Mouse (Mus musculus) heart, embryonic 10.5 days (tissue): ENCODE data around the gene Cmtm7. TPM values are rescaled to one million over a fixed set of nuclear protein-coding genes. Genes with fewer than 3 reads are reported as not detected.
A peak's percentile ranks its signal among the peaks of the same experiment; 100 is the strongest.

Source experiments
- DNase-seq: peaks from one replicate; pipeline ENCODE4 v3.0.0-alpha.2; 2017; ENCODE audit warnings: low spot score
- H3K27ac ChIP-seq: fragments of 300-500 bp; sonication (generic); 2 replicates; pipeline ENCODE4 v1.5.1; 2016; ENCODE audit warnings: mild to moderate bottlenecking
- H3K27me3 ChIP-seq: fragments of 300-500 bp; sonication (generic); 2 replicates; pipeline ENCODE4 v1.6.1; 2016; ENCODE audit warnings: mild to moderate bottlenecking; ENCODE audit not compliant: poor library complexity, insufficient read depth, severe bottlenecking
- H3K36me3 ChIP-seq: fragments of 300-500 bp; sonication (generic); 2 replicates; pipeline ENCODE4 v1.6.1; 2016; ENCODE audit warnings: mild to moderate bottlenecking, moderate library complexity
- H3K4me1 ChIP-seq: fragments of 300-500 bp; sonication (generic); 2 replicates; pipeline ENCODE4 v1.6.1; 2016; ENCODE audit warnings: mild to moderate bottlenecking
- H3K4me3 ChIP-seq: fragments of 300-500 bp; sonication (generic); 2 replicates; pipeline ENCODE4 v1.5.1; 2016; ENCODE audit warnings: mild to moderate bottlenecking, moderate library complexity
- H3K9me3 ChIP-seq: fragments of 300-500 bp; sonication (generic); 2 replicates; pipeline ENCODE4 v1.6.1; 2016; ENCODE audit warnings: mild to moderate bottlenecking, moderate library complexity
- WGBS: fragments of 180-500 bp; shearing (Covaris S2); methylation state at CpG from one replicate; pipeline ENCODE4 v1.1.7; 2016; 5-methylcytosine and 5-hydroxymethylcytosine counted together
- polyA plus RNA-seq: library from polyadenylated mRNA; unstranded; fragments of >200 nt; fragmentation: Nextera tagmentation; extraction: Ambion mirVana; gene quantifications from 2 replicates; pipeline ENCODE4 v1.2.1, GENCODE M21; 2016

The Cmtm7 gene
- polyA plus RNA-seq, 1 experiment from 2014 or later, result 143 TPM

DNA sequence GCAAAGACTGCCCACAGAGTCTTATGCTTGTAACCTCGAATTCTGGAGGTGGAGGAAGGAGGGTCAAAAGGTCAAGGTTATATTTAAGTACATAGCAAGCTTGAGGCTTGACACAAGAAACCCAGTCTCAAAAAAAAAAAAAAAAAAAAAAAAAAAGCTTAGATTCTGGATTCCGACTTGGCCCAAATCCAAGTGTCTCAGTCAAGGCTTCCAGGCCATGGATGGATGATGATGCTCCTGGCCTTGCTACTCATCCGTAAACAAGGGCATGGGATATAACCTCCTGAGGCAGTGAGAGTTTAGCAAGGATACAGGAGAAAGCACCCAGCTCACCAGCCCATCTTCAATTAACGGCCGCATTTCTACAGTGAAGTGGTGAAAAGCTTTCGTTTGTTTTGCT lies 7.0 kb downstream of the Cmtm7 start:
- DNase-seq, result no peak
- Histone ChIP-seq H3K4me1 (peaks cover 26% of the 10 kb centered on the region), H3K27ac (0 out of 2 replicates have a peak overlapping the region, but pooled peaks have one; percentile 69), H3K4me3 (no peak overlapping the region), H3K9me3 (no peaks in the 10 kb centered on the region), H3K27me3 (no peaks in the 10 kb centered on the region), H3K36me3 (peaks cover 28% of the 10 kb centered on the region)
- 74% methylated on average over 6 of the region's 6 CpGs for WGBS

DNA sequence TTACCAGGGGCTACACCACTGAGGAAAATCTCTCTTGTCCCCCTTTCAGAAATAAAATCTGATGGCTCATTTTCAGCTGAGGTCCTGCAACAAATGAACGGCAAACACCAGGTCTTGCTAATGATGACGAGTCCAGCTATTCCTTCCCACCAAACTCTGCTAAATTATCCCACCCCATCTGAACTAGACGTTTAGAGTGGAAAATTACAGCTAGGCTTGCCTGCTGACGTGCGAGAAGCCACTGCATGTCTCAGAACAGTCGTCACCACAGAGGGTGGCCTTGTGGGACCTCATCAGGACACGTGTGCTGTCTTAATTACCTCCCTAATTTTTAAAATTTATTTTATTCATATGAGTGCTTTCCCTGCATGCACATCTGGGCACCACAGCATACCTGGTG lies 10.1 kb downstream of the Cmtm7 start:
- Histone ChIP-seq H3K27me3 (no peaks in the 10 kb centered on the region), H3K36me3 (peaks cover 30% of the 10 kb centered on the region), H3K4me1 (peaks cover 32% of the 10 kb centered on the region), H3K27ac (no peak overlapping the region), H3K9me3 (no peaks in the 10 kb centered on the region), H3K4me3 (no peak overlapping the region)
- WGBS, result 90% methylated on average over 7 of the region's 7 CpGs
- DNase-seq, result no peak

DNA sequence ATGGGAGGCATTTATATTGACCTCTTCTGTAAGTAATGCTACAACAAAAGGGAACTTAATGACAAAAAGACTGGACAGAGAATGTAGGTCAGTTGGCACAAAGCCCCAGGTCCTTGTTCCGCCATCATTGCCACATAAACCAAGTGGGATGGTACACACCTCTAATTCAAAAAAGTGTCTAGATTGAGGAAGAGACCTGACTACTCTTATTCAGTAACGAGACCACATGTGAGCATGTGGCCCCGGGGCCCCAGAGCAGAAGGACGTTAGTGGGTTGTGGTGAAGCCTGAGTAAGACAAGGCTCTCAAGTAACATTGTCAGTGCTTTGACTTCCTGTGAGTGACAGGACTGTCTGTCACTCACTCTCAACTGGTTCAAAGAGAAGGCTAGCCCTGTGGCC lies 11.4 kb downstream of the Cmtm7 start:
- Histone ChIP-seq H3K27me3 (no peaks in the 10 kb centered on the region), H3K9me3 (no peaks in the 10 kb centered on the region), H3K36me3 (peaks cover 43% of the 10 kb centered on the region), H3K4me3 (no peak overlapping the region), H3K4me1 (peaks cover 21% of the 10 kb centered on the region), H3K27ac (no peak overlapping the region)
- DNase-seq, result no peak
- 82% methylated on average over 4 of the region's 4 CpGs for WGBS

DNA sequence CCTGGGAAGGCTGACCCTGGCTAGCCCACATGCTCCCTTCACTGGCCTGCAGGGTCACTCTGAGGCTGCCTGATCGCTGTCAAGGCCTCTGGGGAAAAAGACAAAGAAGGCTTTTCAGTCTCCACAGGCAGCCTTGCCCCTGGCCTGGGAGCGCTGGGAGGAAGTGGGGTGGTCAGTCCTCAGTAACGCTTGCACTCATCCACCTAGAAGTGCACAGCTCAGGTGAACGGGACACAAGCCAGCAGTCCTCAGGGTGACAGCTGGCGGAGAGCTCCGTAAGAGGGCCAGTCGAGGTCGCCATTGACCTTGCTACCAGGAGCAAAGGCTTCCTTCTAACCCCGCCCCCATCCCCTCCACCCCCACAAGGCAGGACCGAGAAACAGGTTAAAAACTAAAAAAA lies 13.6 kb downstream of the Cmtm7 start:
- DNase-seq, result no peak
- Histone ChIP-seq H3K36me3 (peaks cover 45% of the 10 kb centered on the region), H3K9me3 (no peaks in the 10 kb centered on the region), H3K27me3 (no peaks in the 10 kb centered on the region), H3K4me1 (peaks cover 15% of the 10 kb centered on the region), H3K27ac (peak overlapping the region; percentile 74), H3K4me3 (no peak overlapping the region)
- WGBS, result 45% methylated on average over 10 of the region's 10 CpGs

DNA sequence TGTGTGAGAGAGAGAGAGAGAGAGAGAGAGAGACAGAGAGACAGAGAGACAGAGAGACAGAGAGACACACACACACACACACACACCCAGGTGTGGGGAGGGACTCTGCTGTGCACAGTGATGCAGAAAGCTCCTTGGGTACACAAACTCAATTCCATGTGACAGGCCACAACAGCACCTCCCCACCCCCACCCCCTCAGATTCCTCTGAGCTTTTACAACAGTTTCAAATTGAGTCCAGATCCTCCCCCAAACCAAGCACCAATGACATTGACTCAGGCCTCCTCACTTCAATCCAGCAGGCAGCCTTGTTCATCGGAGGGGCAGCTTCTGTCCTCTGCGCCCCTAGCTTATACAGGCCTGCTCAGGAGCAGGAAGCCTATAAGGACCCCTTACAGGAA lies 14.1 kb downstream of the Cmtm7 start:
- Histone ChIP-seq H3K27ac (peak overlapping the region; percentile 74), H3K4me3 (no peak overlapping the region), H3K36me3 (peaks cover 47% of the 10 kb centered on the region), H3K4me1 (peaks cover 15% of the 10 kb centered on the region), H3K27me3 (no peaks in the 10 kb centered on the region), H3K9me3 (no peaks in the 10 kb centered on the region)
- 81% methylated on average over 2 of the region's 2 CpGs for WGBS
- no peak for DNase-seq

DNA sequence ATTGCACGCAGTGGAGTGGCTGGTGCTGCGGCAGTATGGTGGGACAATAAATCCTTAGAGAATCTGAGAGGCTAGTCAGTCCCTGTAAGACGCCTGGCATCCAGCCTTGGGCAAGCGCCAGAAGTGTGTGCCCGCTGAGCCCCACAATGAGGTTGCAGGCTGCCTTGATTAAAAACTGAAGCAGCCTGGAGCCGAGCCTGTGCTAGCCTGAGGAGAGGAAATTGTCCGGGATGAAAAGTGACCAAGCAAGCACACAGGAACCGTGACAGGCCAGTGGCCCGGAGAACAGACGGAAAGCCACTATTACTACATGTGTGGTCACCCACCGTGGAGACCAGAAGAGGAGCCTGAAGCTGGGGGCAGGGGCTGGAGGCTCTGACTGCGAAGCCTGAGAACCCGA lies 14.6 kb downstream of the Cmtm7 start:
- DNase-seq, result no peak
- peaks cover 15% of the 10 kb centered on the region for H3K4me1 ChIP-seq
- 90% methylated on average over 13 of the region's 13 CpGs for WGBS
- no peaks in the 10 kb centered on the region for H3K9me3 ChIP-seq
- peaks cover 45% of the 10 kb centered on the region for H3K36me3 ChIP-seq
- no peak overlapping the region for H3K4me3 ChIP-seq
- H3K27ac ChIP-seq, result peak overlapping the region; percentile 52; the same call in 1 of the 2 replicates
- no peaks in the 10 kb centered on the region for H3K27me3 ChIP-seq

DNA sequence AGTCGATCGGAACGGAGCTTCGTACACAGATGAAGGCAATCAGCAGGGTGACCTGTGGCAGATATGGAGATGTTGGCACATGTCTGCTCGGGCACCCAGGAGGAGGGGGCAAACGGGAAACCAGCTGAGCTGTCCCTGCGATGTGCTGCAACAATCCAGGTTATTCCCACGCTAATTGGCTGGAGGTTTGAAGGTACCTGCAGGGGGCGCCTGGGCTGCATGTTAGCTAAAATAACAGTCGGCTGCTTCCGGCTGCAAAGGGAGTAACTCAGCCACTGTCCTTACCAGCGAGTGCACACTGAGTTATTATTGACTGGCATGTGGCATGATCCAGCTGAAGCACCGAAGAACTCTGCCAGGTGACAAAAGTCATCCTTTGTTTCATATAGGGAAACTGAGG lies 18.3 kb downstream of the Cmtm7 start:
- Histone ChIP-seq H3K27me3 (no peaks in the 10 kb centered on the region), H3K4me3 (no peak overlapping the region), H3K36me3 (peaks cover 66% of the 10 kb centered on the region), H3K9me3 (no peaks in the 10 kb centered on the region), H3K4me1 (peaks cover 13% of the 10 kb centered on the region), H3K27ac (no peak overlapping the region)
- WGBS, result 62% methylated on average over 13 of the region's 13 CpGs
- no peak for DNase-seq

DNA sequence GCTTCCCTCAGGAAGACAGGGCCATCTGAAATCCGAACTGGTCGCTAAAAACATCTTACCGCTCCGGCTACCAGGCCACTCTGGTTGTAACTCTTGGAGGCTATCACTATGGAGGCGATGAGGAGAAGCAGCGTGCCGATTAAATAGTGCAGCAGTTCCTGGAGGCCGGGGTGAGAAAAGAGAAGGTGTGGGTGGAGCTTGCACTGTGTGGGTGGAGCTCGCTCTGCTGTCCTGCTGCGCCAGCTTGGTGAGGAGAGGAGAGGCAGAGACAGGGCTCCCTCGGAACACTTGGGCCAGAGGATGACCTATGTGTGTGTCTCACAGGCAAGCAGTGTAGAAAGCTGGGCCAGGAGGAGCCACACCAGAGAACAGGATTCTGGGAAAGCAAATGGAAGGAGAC lies 19.8 kb downstream of the Cmtm7 start:
- Histone ChIP-seq H3K4me3 (no peak overlapping the region), H3K36me3 (peaks cover 75% of the 10 kb centered on the region), H3K27me3 (no peaks in the 10 kb centered on the region), H3K9me3 (no peaks in the 10 kb centered on the region), H3K27ac (no peak overlapping the region), H3K4me1 (no peaks in the 10 kb centered on the region)
- no peak for DNase-seq
- 69% methylated on average over 11 of the region's 11 CpGs for WGBS

DNA sequence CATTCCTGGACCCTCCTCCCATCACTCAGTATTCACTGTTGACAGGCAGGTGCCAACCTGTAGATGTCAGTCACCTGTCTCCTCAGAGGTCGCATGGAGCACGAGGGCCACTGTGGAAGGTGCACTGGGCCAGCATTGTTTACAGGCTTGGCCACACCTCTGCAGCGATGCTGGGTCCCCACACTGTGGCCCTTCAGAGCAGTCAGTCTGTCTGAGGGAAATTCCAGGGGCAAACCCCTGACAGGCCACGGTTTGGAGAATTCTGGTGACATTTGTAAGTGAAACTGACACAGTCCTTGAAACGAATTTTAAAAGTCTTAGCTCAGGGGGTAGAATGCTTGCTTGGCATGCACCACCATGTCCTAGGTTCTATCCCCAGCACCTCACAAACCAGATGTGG lies 21.3 kb downstream of the Cmtm7 start:
- WGBS, result 80% methylated on average over 5 of the region's 5 CpGs
- no peak overlapping the region for H3K27ac ChIP-seq
- no peak for DNase-seq
- H3K9me3 ChIP-seq, result no peaks in the 10 kb centered on the region
- no peaks in the 10 kb centered on the region for H3K27me3 ChIP-seq
- no peak overlapping the region for H3K4me3 ChIP-seq
- H3K4me1 ChIP-seq, result no peaks in the 10 kb centered on the region
- H3K36me3 ChIP-seq, result peaks cover 75% of the 10 kb centered on the region

DNA sequence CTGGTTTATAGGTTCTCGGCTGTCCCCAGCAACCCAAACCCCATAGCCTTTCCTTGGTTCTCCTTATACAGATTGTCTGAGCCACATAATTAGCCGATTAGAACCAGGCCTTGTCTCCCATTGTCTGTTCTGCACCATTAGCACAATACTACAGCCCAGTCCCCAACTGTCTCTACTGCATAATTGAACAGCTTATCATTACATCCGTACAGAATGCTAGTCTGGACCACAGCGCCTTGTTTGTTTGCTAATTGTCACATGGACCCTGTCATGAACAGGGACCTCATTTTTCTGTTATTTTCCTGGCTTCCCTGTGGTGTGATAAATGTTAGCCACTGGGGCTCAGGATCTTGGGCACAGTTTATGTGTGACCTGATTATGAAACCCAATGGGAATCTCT lies 21.8 kb downstream of the Cmtm7 start:
- Histone ChIP-seq H3K27me3 (no peaks in the 10 kb centered on the region), H3K4me1 (no peaks in the 10 kb centered on the region), H3K27ac (no peak overlapping the region), H3K9me3 (no peaks in the 10 kb centered on the region), H3K36me3 (peaks cover 76% of the 10 kb centered on the region), H3K4me3 (no peak overlapping the region)
- DNase-seq, result no peak
- WGBS, result 86% methylated on average over 4 of the region's 4 CpGs

DNA sequence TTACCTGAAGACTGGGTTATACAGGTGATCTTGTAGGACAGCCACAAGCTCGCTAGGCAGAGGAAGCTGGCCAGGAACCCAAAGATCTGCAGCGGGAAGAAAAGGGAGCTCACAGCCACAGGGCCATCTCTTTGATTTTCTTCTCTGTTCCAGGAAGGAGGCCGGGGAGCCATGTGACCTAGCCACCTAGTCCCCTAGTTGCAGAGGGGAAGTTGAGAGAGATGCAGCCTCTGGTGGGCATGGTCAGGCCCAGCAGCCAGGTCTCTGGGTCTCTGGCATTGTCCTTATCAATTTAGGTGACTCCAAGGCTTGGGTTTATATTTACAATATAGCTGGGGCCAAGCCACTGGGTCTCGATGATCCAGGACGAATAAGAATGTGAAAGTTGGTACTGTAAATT lies 22.9 kb downstream of the Cmtm7 start:
- H3K27ac ChIP-seq, result no peak overlapping the region
- H3K27me3 ChIP-seq, result no peaks in the 10 kb centered on the region
- H3K9me3 ChIP-seq, result no peaks in the 10 kb centered on the region
- no peak for DNase-seq
- H3K4me3 ChIP-seq, result no peak overlapping the region
- peaks cover 79% of the 10 kb centered on the region for H3K36me3 ChIP-seq
- 86% methylated on average over 5 of the region's 5 CpGs for WGBS
- H3K4me1 ChIP-seq, result no peaks in the 10 kb centered on the region

DNA sequence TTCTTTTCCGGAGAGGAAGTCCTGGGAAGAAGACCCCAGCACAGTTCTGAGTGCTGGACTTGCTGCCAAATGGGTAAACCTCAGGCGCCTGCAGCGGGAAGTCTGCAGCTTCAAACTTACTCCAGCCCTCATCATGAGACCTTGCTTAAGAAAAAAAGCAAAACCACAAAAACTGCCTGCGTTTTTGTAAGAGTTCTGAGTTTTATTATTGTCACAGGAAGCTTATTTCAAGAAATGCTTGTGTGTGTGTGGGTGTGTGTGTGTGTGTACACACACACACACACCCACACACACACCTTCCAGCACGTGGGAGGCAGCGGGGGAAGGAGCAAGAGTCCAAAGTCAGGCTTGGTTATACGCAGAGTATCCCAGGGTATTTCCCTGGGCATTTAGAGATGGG lies 23.4 kb downstream of the Cmtm7 start:
- Histone ChIP-seq H3K27me3 (no peaks in the 10 kb centered on the region), H3K9me3 (no peaks in the 10 kb centered on the region), H3K27ac (no peak overlapping the region), H3K4me1 (peaks cover under 1% of the 10 kb centered on the region), H3K36me3 (peaks cover 77% of the 10 kb centered on the region), H3K4me3 (no peak overlapping the region)
- 72% methylated on average over 7 of the region's 7 CpGs for WGBS
- DNase-seq, result no peak

DNA sequence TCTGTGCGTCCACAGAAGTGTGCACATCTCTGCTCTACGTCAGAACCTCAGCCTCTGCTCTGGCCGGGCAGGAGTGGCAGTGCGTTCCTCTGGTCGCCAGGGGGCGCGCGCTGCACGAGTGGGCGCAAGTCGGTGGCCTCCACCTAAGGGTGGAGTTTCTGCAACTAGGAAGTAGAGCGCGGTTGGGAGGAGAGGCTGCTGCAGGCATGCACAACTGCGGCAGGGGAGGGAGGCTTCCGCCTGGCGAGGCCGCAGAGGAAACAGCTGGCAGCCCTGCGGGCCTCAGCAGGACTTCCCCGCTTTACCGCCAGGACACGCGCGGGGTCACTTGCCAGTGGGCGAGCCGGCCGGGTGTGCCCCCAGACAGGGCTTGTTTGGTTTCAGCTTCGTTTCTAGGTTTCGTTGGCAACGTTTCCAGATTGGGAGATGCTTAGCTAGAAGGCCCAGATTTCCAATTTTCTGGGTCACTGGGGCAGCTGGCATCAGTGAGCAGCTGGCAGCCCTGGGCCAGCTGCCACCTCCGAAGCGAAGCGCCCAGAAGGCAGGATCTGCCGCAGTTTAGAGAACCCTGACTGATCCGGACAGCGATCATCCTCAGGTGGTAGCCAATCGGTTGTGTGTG lies 28.7 kb downstream of the Cmtm7 start:
- Histone ChIP-seq H3K4me3 (peak overlapping the region; percentile 69), H3K4me1 (peaks cover 11% of the 10 kb centered on the region), H3K36me3 (peaks cover 52% of the 10 kb centered on the region), H3K27me3 (no peaks in the 10 kb centered on the region), H3K27ac (peak overlapping the region; percentile 86), H3K9me3 (no peaks in the 10 kb centered on the region)
- peak; percentile 93 for DNase-seq
- 9% methylated on average over 36 of the region's 36 CpGs for WGBS

DNA sequence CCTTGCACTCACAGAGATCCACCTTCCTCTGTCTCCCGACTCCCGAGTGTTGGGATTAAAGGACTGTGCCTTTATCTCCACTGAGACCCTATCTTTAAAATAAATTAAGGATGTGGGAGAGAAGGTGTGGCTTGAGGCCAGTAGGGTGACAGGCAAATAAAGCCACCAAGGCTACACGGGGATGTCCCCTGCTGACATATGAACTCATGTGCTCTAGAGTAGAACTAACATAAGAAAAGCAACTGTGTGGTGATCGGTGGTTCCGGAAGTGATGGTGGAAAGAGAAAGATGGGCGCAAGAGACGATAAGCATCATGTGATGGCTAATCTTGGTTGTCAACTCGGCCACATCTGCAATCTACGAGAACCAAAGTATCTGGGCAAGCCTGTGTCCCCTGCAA lies 29.3 kb downstream of the Cmtm7 start:
- H3K4me1 ChIP-seq, result peaks cover 14% of the 10 kb centered on the region
- peak overlapping the region; percentile 69; the same call in 1 of the 2 replicates for H3K4me3 ChIP-seq
- H3K36me3 ChIP-seq, result peaks cover 57% of the 10 kb centered on the region
- H3K27me3 ChIP-seq, result no peaks in the 10 kb centered on the region
- WGBS, result 65% methylated on average over 9 of the region's 9 CpGs
- H3K9me3 ChIP-seq, result no peaks in the 10 kb centered on the region
- H3K27ac ChIP-seq, result no peak overlapping the region
- DNase-seq, result no peak
